8 mouse cellular contexts compared by ENCODE assay signal in genomic region chr4:46094916-46095825, GRCm38 (mm10). TPM values are rescaled to one million over a fixed set of nuclear protein-coding genes. Genes with fewer than 3 reads are reported as not detected.
DNase-seq lines count a peak whose midpoint lies in the region; ATAC-seq lines count a peak whose summit lies in the region.
"Had no signal": no experiment of that assay in that cellular context is flagged by ENCODE, and none has a peak within 500 bp of the region (broad histone marks: within the 10 kb centered on the region; RNA-seq: fewer than 3 reads in every experiment).

No protein-coding gene starts in this region.

- intact Hi-C loops in left cerebral cortex, postnatal 4 days (cut with DNase I), result no loop called here
- intact Hi-C loops in left cerebral cortex, postnatal 14 days (cut with DNase I), result no loop called here

- ATAC-seq in granulocyte monocyte progenitor cell, adult 5-6 weeks (replicated peaks; ENCODE audit: poor library complexity, severe bottlenecking), result no peak

- peak; percentile 60 for DNase-seq in left cerebral cortex, postnatal 4 days
- no peak for DNase-seq in left cerebral cortex, postnatal 14 days (ENCODE audit: low spot score in 2 of 2)
- peak; percentile 30 for DNase-seq in NIH3T3 (ENCODE audit: low read depth)
- peak; percentile 81 for DNase-seq in cerebellum, adult 9-11 months
- DNase-seq in induced T-regulatory cell, adult 2 months (ENCODE audit: low read depth), result peak; percentile 68
- DNase-seq in testis, postnatal 14 days (ENCODE audit: low spot score), result no peak
- DNase-seq: adrenal gland, postnatal 14 days had no signal

RNA-seq across cellular contexts. Expression of gene Ncbp1, which starts 43.2 kb away (rescaled TPM):
- 10 to 100 TPM; 58.6 to 66.2 TPM for total RNA-seq in left cerebral cortex, postnatal 4 days (2021)
- total RNA-seq in left cerebral cortex, postnatal 14 days (2021), result 10 to 100 TPM; 48.8 to 53.2 TPM
- total RNA-seq in granulocyte monocyte progenitor cell, adult 5-6 weeks (2014; fragmentation: Nextera tagmentation), result 74.1 and 79.0 TPM in 2 replicates
- total RNA-seq in granulocyte monocyte progenitor cell, adult 5-6 weeks (2017), result 104 and 131 TPM in 2 replicates

RNA-seq across cellular contexts. Expression of gene Tstd2, which starts 43.3 kb away (rescaled TPM):
- total RNA-seq in left cerebral cortex, postnatal 4 days (2021), result 10 to 100 TPM; 20.0 to 22.3 TPM
- total RNA-seq in left cerebral cortex, postnatal 14 days (2021), result 10 to 100 TPM; 12.9 to 18.1 TPM
- 29.4 and 36.9 TPM in 2 replicates for total RNA-seq in granulocyte monocyte progenitor cell, adult 5-6 weeks (2014; fragmentation: Nextera tagmentation)
- 27.9 and 30.1 TPM in 2 replicates for total RNA-seq in granulocyte monocyte progenitor cell, adult 5-6 weeks (2017)

RNA-seq across cellular contexts. Expression of gene Tmod1, which starts 56.4 kb away (rescaled TPM):
- total RNA-seq in left cerebral cortex, postnatal 4 days (2021), result 1 to 10 TPM; 2.4 to 3.4 TPM
- 10 to 100 TPM; 23.6 to 25.1 TPM for total RNA-seq in left cerebral cortex, postnatal 14 days (2021)
- total RNA-seq in granulocyte monocyte progenitor cell, adult 5-6 weeks (2014; fragmentation: Nextera tagmentation), result not detected in 2 replicates
- total RNA-seq in granulocyte monocyte progenitor cell, adult 5-6 weeks (2017), result 0.04 TPM in 1 of 2 replicates, not detected in the other

Comparison
In these comparisons a context has a peak if more than half of its experiments do, and no peak if none do; other contexts are left out.
1. DNase-seq: peak in left cerebral cortex, postnatal 4 days (single experiment), NIH3T3 (single experiment), cerebellum, adult 9-11 months (single experiment) and induced T-regulatory cell, adult 2 months (single experiment); none in left cerebral cortex, postnatal 14 days (0 of 2) and testis, postnatal 14 days (single experiment).
2. RNA of gene Tmod1, which starts 56.4 kb away (total RNA-seq): 23.6 to 25.1 TPM in left cerebral cortex, postnatal 14 days; 2.4 to 3.4 TPM in left cerebral cortex, postnatal 4 days and 0.04 TPM in granulocyte monocyte progenitor cell, adult 5-6 weeks; every median in the first group is over 4 times any median in the second.